Mouse (Mus musculus) megakaryocyte, embryonic 14.5 days (primary cell): ENCODE results near the gene Cbr2.

Source experiments
- FLI1 ChIP-seq: IDR thresholded peaks from 2 replicates; pipeline ENCODE4 v1.6.1; 2012; ENCODE audit warnings: low read length, inconsistent platforms, mixed read lengths
- GATA1 ChIP-seq: IDR thresholded peaks from 3 replicates; pipeline ENCODE4 v1.6.1; 2012; ENCODE audit warnings: mixed read lengths, low read length, inconsistent platforms, borderline replicate concordance

DNA sequence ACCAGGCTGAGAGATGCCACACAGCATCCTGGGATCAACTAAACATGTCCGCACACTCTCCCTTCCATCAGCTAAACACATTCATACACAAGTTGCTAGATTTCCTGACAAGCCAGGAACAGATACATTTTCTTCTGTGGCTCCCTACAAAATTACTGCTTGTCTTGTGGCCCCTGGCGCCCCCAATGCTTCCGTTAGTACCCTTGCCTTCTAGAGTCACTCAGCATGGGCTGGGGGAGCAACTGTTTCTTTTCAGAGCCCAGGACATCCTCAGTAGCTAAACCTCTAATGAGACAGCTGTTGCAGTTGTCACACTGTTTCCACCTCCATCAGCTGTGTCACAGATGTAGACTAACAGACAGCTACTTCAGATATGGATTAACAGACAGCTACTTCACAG, 40.8 kb upstream of the Cbr2 start:
- TF ChIP-seq FLI1: no peak
- no peak for TF ChIP-seq GATA1
